Mouse (Mus musculus): Measurements from ENCODE around the gene Zfp536. TPM values are rescaled to one million over a fixed set of nuclear protein-coding genes. Genes with fewer than 3 reads are reported as not detected.

The Zfp536 gene
- polyA plus RNA-seq, 1 experiment: 0.81 TPM

- no peak overlapping the region for H3K4me3 ChIP-seq (ENCODE audit: low read depth, low read length)
- no peaks in the 10 kb centered on the region for H3K4me1 ChIP-seq (ENCODE audit: control insufficient read depth, insufficient read depth, insufficient read length, low read length)
- H3K36me3 ChIP-seq (ENCODE audit: control insufficient read depth, insufficient read depth, low read length): no peaks in the 10 kb centered on the region
- H3K27me3 ChIP-seq (ENCODE audit: control insufficient read depth, insufficient read depth, low read length): no peaks in the 10 kb centered on the region
- WGBS: 77% methylated on average over 6 of the region's 6 CpGs
- TF ChIP-seq CTCF (IDR thresholded peaks at IDR 0.05; ENCODE audit: extremely low read depth, insufficient read length, insufficient replicate concordance, low read depth, low read length) (no peak), POLR2A (IDR thresholded peaks at IDR 0.05; ENCODE audit: low read depth, low read length) (no peak)
- no peak overlapping the region for H3K27ac ChIP-seq (ENCODE audit: insufficient read depth, low read depth, low read length)
These were observed 38.9 kb downstream of the Zfp536 start for GRCm38 (mm10) chr7:37734576-37734975.

GRCm38 (mm10) chr7:37733996-37734395 is 39.4 kb downstream of the Zfp536 start:
- 95% methylated on average over 4 of the region's 4 CpGs for WGBS
- TF ChIP-seq CTCF (IDR thresholded peaks at IDR 0.05; ENCODE audit: extremely low read depth, insufficient read length, insufficient replicate concordance, low read depth, low read length): no peak
- TF ChIP-seq POLR2A (IDR thresholded peaks at IDR 0.05; ENCODE audit: low read depth, low read length): no peak
- Histone ChIP-seq H3K4me3 (ENCODE audit: low read depth, low read length) (no peak overlapping the region), H3K27ac (ENCODE audit: insufficient read depth, low read depth, low read length) (no peak overlapping the region), H3K4me1 (ENCODE audit: control insufficient read depth, insufficient read depth, insufficient read length, low read length) (no peaks in the 10 kb centered on the region), H3K36me3 (ENCODE audit: control insufficient read depth, insufficient read depth, low read length) (no peaks in the 10 kb centered on the region), H3K27me3 (ENCODE audit: control insufficient read depth, insufficient read depth, low read length) (no peaks in the 10 kb centered on the region)

- Histone ChIP-seq H3K27me3 (ENCODE audit: control insufficient read depth, insufficient read depth, low read length) (no peaks in the 10 kb centered on the region), H3K4me1 (ENCODE audit: control insufficient read depth, insufficient read depth, insufficient read length, low read length) (no peaks in the 10 kb centered on the region), H3K27ac (ENCODE audit: insufficient read depth, low read depth, low read length) (no peak overlapping the region), H3K4me3 (ENCODE audit: low read depth, low read length) (no peak overlapping the region), H3K36me3 (ENCODE audit: control insufficient read depth, insufficient read depth, low read length) (no peaks in the 10 kb centered on the region)
- TF ChIP-seq CTCF (IDR thresholded peaks at IDR 0.05; ENCODE audit: extremely low read depth, insufficient read length, insufficient replicate concordance, low read depth, low read length): no peak
- TF ChIP-seq POLR2A (IDR thresholded peaks at IDR 0.05; ENCODE audit: low read depth, low read length): no peak
- whole genome bisulfite sequencing: 65% methylated on average over 4 of the region's 4 CpGs
These were observed 40.7 kb downstream of the Zfp536 start for GRCm38 (mm10) chr7:37732741-37733140.

- H3K4me1 ChIP-seq (ENCODE audit: control insufficient read depth, insufficient read depth, insufficient read length, low read length): no peaks in the 10 kb centered on the region
- TF ChIP-seq POLR2A (IDR thresholded peaks at IDR 0.05; ENCODE audit: low read depth, low read length) (no peak), CTCF (IDR thresholded peaks at IDR 0.05; ENCODE audit: extremely low read depth, insufficient read length, insufficient replicate concordance, low read depth, low read length) (no peak)
- H3K4me3 ChIP-seq (ENCODE audit: low read depth, low read length): no peak overlapping the region
- no peaks in the 10 kb centered on the region for H3K27me3 ChIP-seq (ENCODE audit: control insufficient read depth, insufficient read depth, low read length)
- no peaks in the 10 kb centered on the region for H3K36me3 ChIP-seq (ENCODE audit: control insufficient read depth, insufficient read depth, low read length)
- WGBS: 75% methylated on average over 8 of the region's 8 CpGs
- no peak overlapping the region for H3K27ac ChIP-seq (ENCODE audit: insufficient read depth, low read depth, low read length)
These were observed 45.7 kb downstream of the Zfp536 start for GRCm38 (mm10) chr7:37727746-37728145.

GRCm38 (mm10) chr7:37724002-37724790 is 49.2 kb downstream of the Zfp536 start:
- H3K4me1 ChIP-seq (ENCODE audit: control insufficient read depth, insufficient read depth, insufficient read length, low read length): no peaks in the 10 kb centered on the region
- H3K27me3 ChIP-seq (ENCODE audit: control insufficient read depth, insufficient read depth, low read length): no peaks in the 10 kb centered on the region
- WGBS: 67% methylated on average over 9 of the region's 9 CpGs
- no peaks in the 10 kb centered on the region for H3K36me3 ChIP-seq (ENCODE audit: control insufficient read depth, insufficient read depth, low read length)
- TF ChIP-seq CTCF (IDR thresholded peaks at IDR 0.05; ENCODE audit: extremely low read depth, insufficient read length, insufficient replicate concordance, low read depth, low read length): no peak
- TF ChIP-seq POLR2A (IDR thresholded peaks at IDR 0.05; ENCODE audit: low read depth, low read length): no peak
- H3K27ac ChIP-seq (ENCODE audit: insufficient read depth, low read depth, low read length): no peak overlapping the region
- no peak overlapping the region for H3K4me3 ChIP-seq (ENCODE audit: low read depth, low read length)

GRCm38 (mm10) chr7:37723191-37723592 is 50.2 kb downstream of the Zfp536 start:
- WGBS: 69% methylated on average over 7 of the region's 7 CpGs
- no peaks in the 10 kb centered on the region for H3K4me1 ChIP-seq (ENCODE audit: control insufficient read depth, insufficient read depth, insufficient read length, low read length)
- no peak overlapping the region for H3K27ac ChIP-seq (ENCODE audit: insufficient read depth, low read depth, low read length)
- H3K27me3 ChIP-seq (ENCODE audit: control insufficient read depth, insufficient read depth, low read length): no peaks in the 10 kb centered on the region
- H3K4me3 ChIP-seq (ENCODE audit: low read depth, low read length): no peak overlapping the region
- H3K36me3 ChIP-seq (ENCODE audit: control insufficient read depth, insufficient read depth, low read length): no peaks in the 10 kb centered on the region
- TF ChIP-seq POLR2A (IDR thresholded peaks at IDR 0.05; ENCODE audit: low read depth, low read length) (no peak), CTCF (IDR thresholded peaks at IDR 0.05; ENCODE audit: extremely low read depth, insufficient read length, insufficient replicate concordance, low read depth, low read length) (no peak)

- Histone ChIP-seq H3K27me3 (ENCODE audit: control insufficient read depth, insufficient read depth, low read length) (no peaks in the 10 kb centered on the region), H3K36me3 (ENCODE audit: control insufficient read depth, insufficient read depth, low read length) (no peaks in the 10 kb centered on the region), H3K4me1 (ENCODE audit: control insufficient read depth, insufficient read depth, insufficient read length, low read length) (no peaks in the 10 kb centered on the region), H3K27ac (ENCODE audit: insufficient read depth, low read depth, low read length) (no peak overlapping the region), H3K4me3 (ENCODE audit: low read depth, low read length) (no peak overlapping the region)
- WGBS: 59% methylated on average over 4 of the region's 4 CpGs
- TF ChIP-seq CTCF (IDR thresholded peaks at IDR 0.05; ENCODE audit: extremely low read depth, insufficient read length, insufficient replicate concordance, low read depth, low read length) (no peak), POLR2A (IDR thresholded peaks at IDR 0.05; ENCODE audit: low read depth, low read length) (no peak)
These were observed 51.8 kb downstream of the Zfp536 start for GRCm38 (mm10) chr7:37721676-37722075.
